Mouse (Mus musculus) liver, postnatal 0 days (tissue): ENCODE measurements at regions not wholly inside any gene's neighbourhood (a gene's known extent, or its start where the extent isn't known, plus 50 kb on each side); places are given as distances from the start of the nearest gene placed in this dataset.

Experiments
- ATAC-seq: fragments of 200-750 bp; cut with Nextera tagmentation; 2 replicates; pipeline ENCODE4 v1.8.0; 2017; ENCODE audit warnings: mild to moderate bottlenecking, moderate library complexity
- DNase-seq: peaks from one replicate; pipeline ENCODE4 v3.0.0-alpha.2; 2016
- H3K27ac ChIP-seq: fragments of 300-500 bp; sonication (generic); 2 replicates; pipeline ENCODE4 v1.5.1; 2014; ENCODE audit warnings: antibody characterized with exemption, moderate library complexity, mild to moderate bottlenecking, low read depth
- H3K27me3 ChIP-seq: fragments of 300-500 bp; sonication (generic); 2 replicates; pipeline ENCODE4 v1.6.1; 2014; ENCODE audit warnings: low read length, control low read depth, mixed read lengths; ENCODE audit not compliant: insufficient read depth
- H3K36me3 ChIP-seq: fragments of 300-500 bp; sonication (generic); replicated peaks from 2 replicates; pipeline ENCODE4 v1.6.1; 2014; ENCODE audit warnings: mild to moderate bottlenecking, control low read depth, low read length, moderate library complexity, mixed read lengths; ENCODE audit not compliant: insufficient read depth
- H3K4me1 ChIP-seq: fragments of 300-500 bp; sonication (generic); 2 replicates; pipeline ENCODE4 v1.6.1; 2014; ENCODE audit warnings: antibody characterized with exemption, mild to moderate bottlenecking, control low read depth; ENCODE audit not compliant: insufficient read depth
- H3K4me2 ChIP-seq: fragments of 300-500 bp; sonication (generic); 2 replicates; pipeline ENCODE4 v1.6.1; 2014; ENCODE audit warnings: low read depth, mild to moderate bottlenecking, low read length, moderate library complexity, mixed read lengths
- H3K4me3 ChIP-seq: fragments of 300-500 bp; sonication (generic); 2 replicates; pipeline ENCODE4 v1.5.1; 2014; ENCODE audit warnings: low read depth, low read length
- H3K9ac ChIP-seq: fragments of 300-500 bp; sonication (generic); replicated peaks from 2 replicates; pipeline ENCODE4 v1.6.1; 2014; ENCODE audit warnings: mild to moderate bottlenecking, moderate library complexity
- H3K9me3 ChIP-seq: fragments of 300-500 bp; sonication (generic); 2 replicates; pipeline ENCODE4 v1.6.1; 2016; ENCODE audit warnings: mild to moderate bottlenecking, control low read depth, low read length, mixed read lengths
- CTCF ChIP-seq: sonication (generic); IDR thresholded peaks from 2 replicates; pipeline ENCODE4 v1.5.1; 2016; ENCODE audit warnings: antibody characterized with exemption, low read depth
- EP300 ChIP-seq: IDR thresholded peaks from 2 replicates; pipeline ENCODE4 v1.6.1; 2016; ENCODE audit warnings: antibody characterized with exemption, low read depth, mild to moderate bottlenecking
- WGBS: fragments of 180-500 bp; shearing (Covaris S2); extraction: QIAGEN DNeasy Blood & Tissue Kit; methylation state at CpG from one replicate; pipeline ENCODE4 v1.1.7; 2014; ENCODE audit not compliant: insufficient replicate concordance; 5-methylcytosine and 5-hydroxymethylcytosine counted together

- no peak for ATAC-seq
- H3K36me3 ChIP-seq, result no peaks in the 10 kb centered on the region
- H3K27me3 ChIP-seq, result no peaks in the 10 kb centered on the region
- no peak overlapping the region for H3K4me2 ChIP-seq
- H3K4me1 ChIP-seq, result peaks cover 2% of the 10 kb centered on the region; the same call in 1 of the 2 replicates
- H3K9me3 ChIP-seq, result no peaks in the 10 kb centered on the region
- DNase-seq, result no peak
- 83% methylated on average over 6 of the region's 6 CpGs for WGBS
- no peak for TF ChIP-seq CTCF
- TF ChIP-seq EP300, result no peak
- H3K9ac ChIP-seq, result no peak overlapping the region
- H3K27ac ChIP-seq, result no peak overlapping the region
- no peak overlapping the region for H3K4me3 ChIP-seq
Measured at GRCm38 (mm10) chr4:125180947-125181346, 53.3 kb upstream of the Zc3h12a start.

- no peak for ATAC-seq
- no peak overlapping the region for H3K27ac ChIP-seq
- no peak for DNase-seq
- no peak overlapping the region for H3K4me3 ChIP-seq
- H3K36me3 ChIP-seq, result no peaks in the 10 kb centered on the region
- peaks cover 2% of the 10 kb centered on the region; the same call in 1 of the 2 replicates for H3K4me1 ChIP-seq
- 82% methylated on average over 3 of the region's 3 CpGs for WGBS
- no peaks in the 10 kb centered on the region for H3K27me3 ChIP-seq
- TF ChIP-seq CTCF (no peak), EP300 (no peak)
- H3K9me3 ChIP-seq, result no peaks in the 10 kb centered on the region
- no peak overlapping the region for H3K4me2 ChIP-seq
- no peak overlapping the region for H3K9ac ChIP-seq
Measured at GRCm38 (mm10) chr4:125178552-125178951, 50.9 kb upstream of the Zc3h12a start.

GRCm38 (mm10) chr4:125177666-125178065 lies 50.0 kb upstream of the Zc3h12a start:
- Histone ChIP-seq H3K36me3 (no peaks in the 10 kb centered on the region), H3K4me2 (no peak overlapping the region), H3K27me3 (no peaks in the 10 kb centered on the region), H3K9me3 (no peaks in the 10 kb centered on the region), H3K9ac (no peak overlapping the region), H3K4me1 (peaks cover 2% of the 10 kb centered on the region; the same call in 1 of the 2 replicates), H3K4me3 (no peak overlapping the region), H3K27ac (no peak overlapping the region)
- TF ChIP-seq EP300 (no peak), CTCF (no peak)
- ATAC-seq, result no peak
- no peak for DNase-seq
- WGBS, result 57% methylated on average over 6 of the region's 6 CpGs
